Mouse (Mus musculus) ES-CJ7 (cell line): ENCODE measurements around the gene Scrn1.

ENCODE experiments used
- DNase-seq: peaks from one replicate; pipeline ENCODE4 v3.0.0; 2011; ENCODE audit warnings: low read depth, low spot score

The Scrn1 gene

DNA sequence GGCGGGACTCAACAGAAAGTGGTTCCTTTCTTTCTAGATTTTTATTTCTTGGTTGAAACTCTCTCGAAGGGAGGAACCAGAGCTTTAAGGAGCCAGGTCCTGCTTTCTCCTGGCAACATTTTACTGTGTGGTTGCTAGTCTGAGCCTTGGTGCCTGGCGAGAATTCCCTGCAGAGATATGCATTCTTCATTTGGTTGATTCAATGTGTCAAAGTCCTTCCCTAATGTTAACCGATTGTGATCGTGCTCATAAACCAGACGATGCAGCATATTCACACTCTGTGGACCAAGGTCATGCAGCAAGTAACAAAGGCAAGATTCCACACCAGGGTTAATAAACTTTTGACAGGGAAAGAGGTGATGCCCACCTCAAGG is 244 bp upstream of the Scrn1 start:
- DNase-seq: no peak

DNA sequence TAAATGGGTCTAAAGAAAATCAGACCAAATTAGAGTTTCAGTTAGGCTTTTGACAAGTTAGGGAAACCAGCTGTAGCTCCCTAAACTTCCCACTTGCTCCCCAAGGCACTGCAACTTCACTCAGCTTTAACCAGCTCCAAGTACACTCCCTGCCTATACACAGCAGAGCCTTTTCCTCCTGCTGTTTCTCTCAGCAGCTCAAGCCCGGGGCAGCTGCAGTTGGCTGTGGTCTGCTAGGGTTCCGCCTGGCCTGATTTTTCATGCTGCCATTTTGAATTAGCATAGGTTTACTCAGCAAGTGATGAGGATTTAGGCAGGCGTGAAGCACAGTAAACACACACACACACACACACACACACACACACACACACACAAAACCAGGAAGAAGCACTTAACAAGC is 1.3 kb downstream of the Scrn1 start:
- peak; percentile 52 for DNase-seq

DNA sequence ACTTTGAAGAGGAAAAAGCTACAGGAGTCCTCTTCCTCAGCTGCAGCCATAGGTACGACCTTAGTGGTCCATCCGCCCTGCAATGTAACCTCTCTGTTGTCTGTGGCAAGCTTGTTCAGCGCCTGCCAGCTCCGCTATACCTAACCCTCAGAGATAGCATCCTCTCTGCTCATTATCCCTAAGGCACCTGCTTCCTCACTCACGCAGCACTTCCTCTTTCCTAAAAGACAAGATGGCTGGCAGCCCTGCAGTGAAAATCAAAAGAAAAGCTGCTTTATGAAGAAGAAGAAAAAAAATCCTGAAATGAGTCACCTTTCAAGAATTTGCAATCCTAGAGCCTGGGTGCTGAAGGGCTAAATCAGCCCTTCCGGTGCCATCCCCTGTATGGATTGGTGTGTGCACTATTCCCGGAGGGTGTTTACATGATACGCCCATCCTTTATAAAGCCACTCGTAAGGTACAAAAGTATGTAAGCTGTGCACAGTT is 1.7 kb downstream of the Scrn1 start:
- DNase-seq: no peak

DNA sequence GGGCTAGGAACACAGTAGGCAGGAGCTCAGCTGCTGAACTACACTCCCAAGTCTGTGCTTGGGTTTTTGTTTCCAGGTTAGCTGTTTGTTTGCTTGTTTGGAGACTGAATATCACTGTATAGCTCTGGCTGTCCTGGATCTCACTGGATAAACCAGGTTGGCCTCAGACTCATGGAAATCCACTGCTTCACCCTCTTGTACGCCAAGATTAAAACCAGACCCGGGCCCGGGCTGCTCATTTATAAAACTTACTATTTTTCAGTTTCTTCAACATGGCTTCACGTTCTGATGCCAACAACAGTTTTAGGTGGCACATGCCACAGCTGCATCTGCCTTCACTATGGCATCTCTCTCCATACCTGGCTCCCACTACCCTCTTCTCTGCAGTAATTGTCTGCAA is 2.7 kb downstream of the Scrn1 start:
- no peak for DNase-seq

DNA sequence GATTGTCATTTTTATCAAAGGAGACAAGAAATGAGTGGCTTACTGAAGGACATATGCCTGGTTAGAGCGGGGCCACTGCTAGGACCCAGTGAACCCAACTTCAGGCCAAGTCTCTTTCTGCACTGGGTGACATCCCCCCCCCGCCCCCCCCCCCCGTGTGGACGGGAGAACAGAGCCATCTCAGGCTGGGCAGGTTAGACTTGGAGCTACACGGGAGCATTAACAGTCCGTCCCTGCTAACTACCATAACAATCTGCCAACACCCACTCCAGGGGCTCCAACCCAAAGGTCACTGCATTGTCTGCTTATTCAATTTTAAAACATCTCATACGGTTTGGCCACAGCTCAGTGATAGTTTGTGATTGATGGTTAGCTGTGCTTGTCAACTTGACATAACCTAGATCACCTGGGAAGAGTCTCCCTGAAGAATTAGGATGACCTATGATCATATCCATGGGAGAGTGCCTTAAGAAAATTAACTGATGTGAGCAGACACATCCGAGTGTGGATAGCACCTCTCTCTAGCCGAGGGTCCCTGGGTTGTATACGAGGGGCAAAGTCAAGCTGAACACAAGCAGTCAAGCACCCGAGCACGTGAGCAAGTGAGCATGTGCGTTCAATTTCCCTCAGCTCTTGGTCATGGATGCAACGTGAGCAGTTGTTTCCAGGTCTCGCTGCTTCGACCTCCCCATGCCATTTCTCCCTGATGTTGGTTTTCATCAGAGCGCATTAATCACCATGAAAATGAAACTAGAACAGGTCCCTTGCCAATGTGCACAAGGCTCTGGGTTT is 4.1 kb downstream of the Scrn1 start:
- DNase-seq: no peak

DNA sequence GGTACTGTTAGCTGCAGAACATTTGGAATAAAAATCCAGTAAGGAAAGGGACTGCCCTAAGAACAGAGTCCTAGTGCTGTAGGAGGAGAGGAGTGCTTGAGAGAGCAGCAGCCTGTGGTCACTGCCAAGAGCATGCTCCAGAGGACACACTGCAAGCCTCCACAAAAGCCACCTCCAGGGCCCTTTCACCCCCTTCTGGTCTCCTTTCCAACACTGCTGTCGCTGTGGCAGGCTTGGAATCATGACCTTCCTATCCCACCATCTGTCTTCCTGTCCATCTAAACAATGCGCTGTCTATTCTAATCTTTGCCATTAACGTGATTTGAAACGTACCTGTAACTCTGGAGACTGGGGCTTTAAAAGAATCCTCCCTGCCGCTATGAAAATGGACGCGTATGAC is 7.8 kb downstream of the Scrn1 start:
- DNase-seq: no peak

DNA sequence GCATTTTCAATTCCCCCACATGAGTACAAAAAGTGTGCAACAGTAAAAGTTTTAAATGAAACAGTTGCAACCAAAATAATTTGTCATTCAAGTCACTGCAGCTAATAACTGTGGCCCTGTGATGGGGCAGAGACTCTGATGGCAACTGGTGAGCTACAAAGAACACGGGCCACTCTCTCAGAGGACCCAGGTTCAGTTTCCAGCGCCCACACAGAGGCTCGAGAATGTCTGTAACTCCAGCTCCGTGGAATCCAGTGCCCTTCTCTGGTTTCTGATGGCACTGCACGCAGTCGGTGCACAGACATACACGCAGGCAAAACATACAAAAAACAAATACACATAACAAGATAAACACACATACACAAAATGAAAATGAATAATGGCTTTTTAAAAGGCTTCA is 8.6 kb downstream of the Scrn1 start:
- DNase-seq: no peak

DNA sequence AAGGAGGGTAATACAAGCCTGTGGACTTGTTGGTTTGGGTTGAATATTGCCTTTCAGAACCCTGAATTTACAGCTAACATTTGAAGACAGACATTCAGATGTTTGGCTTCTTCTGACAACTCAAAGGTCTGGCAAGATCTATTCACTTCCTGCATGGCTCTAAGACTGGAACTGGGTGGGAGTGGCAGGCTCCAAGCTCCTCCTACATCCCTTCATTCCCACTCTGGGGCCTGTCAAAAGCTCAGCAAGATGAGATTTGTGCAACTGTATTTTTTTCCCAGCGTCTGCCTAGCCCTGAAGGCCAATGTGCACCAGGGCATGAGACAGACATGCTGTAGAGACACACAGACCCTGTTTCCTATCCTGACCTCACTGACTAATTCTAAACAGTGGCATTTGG is 10.5 kb downstream of the Scrn1 start:
- no peak for DNase-seq

DNA sequence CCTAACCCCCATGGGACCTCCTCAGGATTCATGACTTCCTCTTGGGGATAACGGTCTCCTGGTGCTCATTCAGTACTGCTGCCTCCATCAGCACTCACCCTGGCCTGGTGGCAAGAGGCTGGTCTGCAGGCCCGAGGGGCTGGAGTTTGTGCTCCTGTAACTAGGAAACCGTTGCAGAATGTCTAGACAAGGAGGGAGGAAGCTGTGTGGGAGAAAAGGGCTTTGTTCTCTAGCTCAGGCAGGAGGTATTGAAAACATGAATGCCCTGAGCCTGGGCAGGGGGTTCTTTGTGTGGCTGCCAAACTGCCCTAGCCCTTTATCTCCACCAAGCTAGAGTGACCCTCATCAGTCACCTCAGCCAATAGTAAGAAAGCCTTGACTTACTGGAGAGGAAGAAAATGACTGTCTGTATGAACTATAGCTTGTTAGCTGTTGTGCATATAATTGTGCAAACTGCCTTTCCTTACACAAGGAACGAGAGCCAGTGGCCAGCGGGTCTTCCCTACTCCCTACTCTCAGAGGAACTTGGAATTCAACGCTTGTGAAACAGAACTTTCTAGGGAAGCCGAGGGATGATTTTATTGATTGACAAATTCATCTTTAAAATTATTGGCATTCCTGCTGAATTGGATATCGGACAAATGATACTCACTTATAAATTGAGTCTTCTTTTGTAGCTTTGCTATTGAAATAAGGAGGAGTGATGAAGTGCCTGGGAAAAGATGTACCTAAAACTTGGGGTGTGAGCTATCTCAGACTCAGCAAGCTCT is 11.8 kb downstream of the Scrn1 start:
- no peak for DNase-seq

DNA sequence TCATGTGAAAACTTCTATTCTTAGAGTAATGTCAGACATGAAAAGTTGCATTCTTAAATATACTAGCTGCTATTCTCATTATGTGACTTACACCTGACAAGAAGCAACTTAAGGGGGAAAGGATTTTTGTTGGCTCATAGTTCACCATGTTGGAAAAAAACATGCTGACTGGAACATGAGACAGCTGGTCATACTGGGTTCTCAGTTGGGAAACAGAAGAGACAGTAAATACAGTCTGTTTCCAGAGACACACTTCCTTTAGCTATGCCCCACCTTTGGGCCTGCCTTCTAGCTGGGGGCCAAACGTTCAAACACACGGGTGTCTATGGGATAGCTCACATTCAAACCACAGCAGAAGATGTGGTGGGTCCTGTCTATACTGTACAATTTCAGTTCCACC is 12.7 kb downstream of the Scrn1 start:
- DNase-seq: no peak

DNA sequence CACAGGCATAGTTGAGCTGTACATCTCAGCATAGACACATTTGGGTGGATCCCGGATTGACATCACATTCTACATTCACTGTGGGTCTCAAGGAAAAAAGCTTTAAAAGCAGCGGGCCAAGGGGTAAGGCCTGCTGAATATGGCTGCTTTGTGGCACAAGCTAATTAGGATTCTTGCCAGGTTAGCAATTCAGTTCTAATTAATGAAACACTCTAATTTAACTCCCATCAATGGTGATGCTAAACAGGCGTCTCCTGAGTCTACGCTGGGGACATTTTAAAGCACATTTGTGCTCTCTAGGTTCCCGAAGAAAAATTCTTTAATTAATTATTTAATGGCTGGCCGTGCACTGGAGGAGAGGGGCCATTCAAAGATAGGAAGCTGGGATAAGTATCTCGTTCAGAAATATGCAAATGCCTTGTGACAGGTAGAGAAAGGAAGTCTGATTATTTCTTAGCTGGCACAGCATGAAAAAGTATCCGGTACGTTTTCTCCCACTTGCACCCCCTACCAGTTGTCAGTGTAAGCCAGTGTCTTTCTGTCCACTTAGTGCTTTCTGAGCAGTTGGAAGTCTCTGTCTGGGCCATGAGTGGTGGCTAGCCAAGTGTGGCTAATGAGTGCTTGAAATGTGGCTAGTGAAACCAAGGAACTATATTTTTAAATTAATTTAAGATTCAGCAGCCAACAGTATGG is 13.4 kb downstream of the Scrn1 start:
- DNase-seq: no peak

DNA sequence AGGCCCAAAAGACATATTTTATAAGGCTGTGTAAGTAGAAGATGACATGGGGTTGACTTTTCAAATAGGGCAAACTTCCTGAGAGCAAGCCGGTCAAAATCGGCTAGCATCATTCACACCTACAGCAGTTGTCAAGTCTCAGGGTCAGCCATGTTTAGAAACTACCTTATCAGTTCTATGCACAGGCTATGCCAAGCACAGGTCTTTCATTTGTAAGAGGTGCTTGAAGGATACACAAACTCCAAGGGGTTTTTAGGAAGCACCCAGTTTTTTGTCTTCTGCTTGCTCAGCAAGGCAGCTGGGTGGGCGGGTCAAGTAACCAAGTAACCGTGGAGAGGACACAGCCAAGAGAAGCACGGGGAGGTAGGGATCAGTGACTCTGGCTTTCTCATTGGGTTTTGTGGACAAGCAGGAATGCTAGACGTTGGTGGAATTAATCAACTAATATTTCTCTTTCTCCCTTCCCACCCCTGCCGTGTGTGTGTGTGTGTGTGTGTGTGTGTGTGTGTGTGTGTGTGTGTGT is 15.4 kb downstream of the Scrn1 start:
- DNase-seq: no peak

DNA sequence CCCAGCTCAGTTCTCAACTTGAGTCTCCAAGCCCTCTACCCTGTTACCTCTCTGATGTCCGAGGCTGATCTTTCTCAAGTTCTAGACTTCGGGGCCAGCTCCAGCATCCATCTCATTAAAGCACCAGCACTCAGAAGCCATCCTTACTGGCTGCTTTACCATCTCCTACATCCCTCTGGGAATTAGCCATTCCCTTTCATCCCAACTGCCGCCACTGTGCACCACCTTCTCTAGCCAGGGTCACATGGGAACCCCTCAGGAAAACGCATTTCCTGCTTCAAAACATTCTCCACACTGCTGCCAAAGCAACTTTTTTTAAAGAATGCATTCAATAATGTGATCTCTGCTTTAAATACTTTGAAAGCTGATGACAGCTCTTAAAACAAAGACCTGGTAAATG is 17.0 kb downstream of the Scrn1 start:
- DNase-seq: no peak

DNA sequence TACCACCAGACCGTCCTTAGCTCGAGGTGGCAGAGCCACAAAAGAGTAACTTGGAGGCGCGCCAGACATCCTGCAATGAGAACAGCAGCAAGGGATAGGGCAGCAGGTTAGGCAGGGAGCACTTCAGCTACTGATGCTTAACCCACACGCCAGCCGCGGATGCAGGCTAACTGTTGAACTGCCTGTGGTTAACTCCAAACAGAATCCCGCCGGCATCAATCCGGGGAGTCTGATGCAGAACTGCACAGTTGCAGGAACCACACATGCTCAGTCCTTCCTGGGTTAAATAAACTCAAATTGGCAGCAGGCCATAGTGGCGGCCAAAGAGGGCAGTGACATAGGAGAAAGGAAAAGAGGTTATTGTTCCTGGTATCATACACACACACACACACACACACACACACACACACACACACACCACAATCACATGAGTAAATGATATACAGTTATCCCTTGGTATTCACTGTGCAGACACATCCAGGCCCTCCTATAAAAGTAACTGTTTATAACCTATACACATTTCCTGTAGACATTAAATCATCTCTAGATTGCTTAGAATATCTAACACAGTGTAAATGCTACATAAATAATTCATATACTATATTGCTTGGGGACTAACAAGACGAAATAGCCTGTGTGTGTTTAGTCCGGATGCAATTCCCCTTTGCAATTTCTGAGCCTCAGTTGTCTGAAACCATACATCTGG is 17.8 kb downstream of the Scrn1 start:
- DNase-seq: peak; percentile 7

DNA sequence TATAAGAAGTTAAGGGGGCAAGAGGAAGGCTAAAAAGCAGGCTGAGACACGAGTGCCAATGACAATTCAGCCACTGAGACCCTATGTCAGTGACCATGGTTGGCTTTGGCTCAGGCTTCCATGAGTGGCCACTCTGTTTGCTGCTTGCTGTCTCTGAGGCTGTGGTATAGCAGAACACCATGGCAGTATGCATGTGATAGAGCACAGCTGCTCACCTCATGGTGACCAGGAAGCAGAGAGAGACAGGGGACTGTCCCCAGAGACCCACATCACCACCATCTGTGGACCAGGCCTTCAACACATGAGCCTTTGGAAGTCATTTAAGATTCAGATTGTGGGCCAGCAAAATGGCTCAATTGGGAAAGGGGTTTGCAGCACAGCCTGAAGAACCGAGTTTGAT is 22.6 kb downstream of the Scrn1 start:
- DNase-seq: no peak

DNA sequence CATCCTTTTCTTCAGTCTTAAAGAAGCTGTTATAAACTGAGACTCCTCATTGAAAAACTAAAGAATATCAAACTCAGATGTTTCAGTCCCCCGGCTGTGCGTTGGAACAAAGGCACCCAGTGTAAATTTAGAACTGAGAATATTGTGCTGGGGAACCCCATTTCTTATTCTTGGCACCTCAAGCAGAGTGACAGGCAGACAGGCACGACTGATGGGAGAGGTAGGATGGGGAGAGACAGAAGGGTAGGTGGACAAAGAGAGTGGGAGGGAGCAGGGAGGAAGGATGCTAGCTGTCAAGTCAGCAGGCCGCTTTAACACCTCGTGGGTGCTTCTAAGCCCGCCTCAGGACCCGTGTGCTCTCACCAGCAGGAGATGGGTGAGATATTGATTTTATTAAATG is 23.5 kb downstream of the Scrn1 start:
- no peak for DNase-seq

DNA sequence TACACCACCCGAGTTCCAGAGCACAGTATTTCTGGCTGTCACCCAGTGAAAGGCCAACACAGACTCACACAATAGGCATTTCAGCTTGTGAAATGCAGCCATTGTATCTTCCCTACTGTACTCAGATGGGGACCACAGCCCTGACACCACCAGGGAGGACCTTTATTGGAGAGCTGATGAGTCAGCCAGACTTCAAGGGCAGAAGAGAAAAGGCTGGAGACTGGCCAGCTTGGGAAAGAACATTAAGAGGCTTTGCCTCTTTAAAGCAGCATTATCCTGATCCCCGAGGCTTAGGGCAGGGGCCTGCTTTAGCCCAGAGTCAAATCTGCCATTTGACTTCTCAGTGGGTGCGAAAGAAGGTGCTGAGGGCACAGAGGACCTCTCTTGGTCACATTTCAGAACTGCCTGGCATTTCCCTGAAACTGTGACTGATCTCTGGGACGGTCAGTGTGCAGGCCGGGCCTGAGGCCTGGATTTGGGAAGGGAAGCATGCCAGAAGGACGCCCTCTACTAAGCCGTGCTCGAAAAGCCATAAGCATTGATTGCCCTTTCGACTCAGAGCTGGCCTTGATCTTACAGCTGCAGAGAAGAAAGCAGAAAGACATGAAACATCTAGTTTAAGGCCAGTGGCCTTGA is 25.9 kb downstream of the Scrn1 start:
- no peak for DNase-seq

DNA sequence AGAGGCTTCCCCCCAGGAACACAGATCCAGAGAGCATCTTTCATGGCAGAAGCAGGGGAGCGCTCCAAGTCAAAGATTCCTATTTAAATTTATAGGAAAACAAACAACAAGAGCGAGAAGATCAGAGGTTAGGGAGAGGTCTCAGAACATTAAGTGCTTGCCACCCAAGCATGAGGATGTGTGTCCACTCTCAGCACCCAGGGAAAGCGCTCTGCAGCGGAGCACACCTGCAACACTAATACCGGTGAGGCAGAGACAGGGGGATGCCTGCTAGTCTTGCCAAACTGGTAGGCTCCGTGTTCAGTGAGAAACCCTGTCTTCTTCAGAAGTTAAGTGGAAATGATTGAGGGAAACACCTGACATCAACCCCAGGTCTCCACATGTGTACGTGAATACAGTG is 26.9 kb downstream of the Scrn1 start:
- DNase-seq: no peak

DNA sequence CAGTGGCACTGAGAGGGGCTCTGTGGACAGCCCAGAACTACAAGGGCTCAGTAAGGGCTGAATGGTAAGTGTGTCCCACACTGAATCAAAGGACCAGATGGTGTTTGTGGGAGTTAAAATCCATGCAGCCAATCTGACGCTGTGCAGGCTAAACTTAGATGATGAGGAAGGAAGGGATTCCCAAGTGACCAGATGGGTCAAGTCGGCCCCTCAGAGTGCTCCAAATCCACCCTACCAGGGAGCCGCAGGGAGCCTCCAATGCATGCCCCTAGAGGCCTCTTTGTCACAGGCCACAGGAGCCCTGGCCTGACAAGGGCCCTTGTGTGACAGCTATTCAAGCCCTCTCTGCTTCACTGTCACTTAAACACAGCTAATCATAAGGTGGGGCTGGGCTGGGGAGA is 27.5 kb downstream of the Scrn1 start:
- no peak for DNase-seq

DNA sequence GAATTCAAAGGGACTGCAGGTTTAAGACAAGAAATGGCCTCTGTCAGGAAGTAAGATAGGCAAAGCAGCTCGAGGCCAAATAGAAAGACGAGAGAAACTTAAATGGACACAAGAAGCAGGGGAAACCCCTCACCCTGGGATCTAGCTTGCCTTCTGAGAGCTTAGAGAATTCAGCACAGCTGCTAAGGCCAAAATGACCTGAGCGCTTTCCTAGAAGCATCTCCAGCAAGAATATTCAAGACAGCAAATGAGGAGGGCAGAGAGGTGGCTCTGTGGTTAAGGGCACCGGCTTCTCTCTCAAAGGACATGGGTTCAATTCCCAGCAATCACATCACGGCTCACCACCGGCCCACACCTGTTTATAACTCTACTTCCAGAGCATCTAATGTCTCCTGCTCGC is 29.2 kb downstream of the Scrn1 start:
- no peak for DNase-seq

DNA sequence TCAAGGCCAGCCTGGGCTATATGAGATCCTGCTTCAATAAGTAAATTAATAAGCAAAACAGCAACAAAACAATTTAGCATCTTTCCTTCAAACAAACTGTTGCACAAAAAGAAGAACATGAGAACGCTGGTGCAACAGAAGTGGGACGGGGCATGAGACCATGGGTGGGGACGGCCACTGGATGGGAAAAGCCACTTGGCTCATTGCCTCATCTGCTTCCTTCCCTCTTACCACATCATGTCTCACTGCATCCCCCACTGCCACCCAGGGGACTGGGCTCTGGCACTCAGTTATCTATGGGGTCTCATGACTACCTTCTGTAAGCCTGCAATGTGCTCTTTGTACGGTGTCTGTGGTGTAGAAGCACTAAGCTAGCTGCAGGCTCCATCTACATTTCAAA is 30.8 kb downstream of the Scrn1 start:
- no peak for DNase-seq
